Mouse (Mus musculus) lung, postnatal 10 days (tissue): ENCODE data around the gene Tbx3.

ENCODE experiments used
- DNase-seq: peaks from one replicate; pipeline ENCODE4 v3.0.0; 2021

The Tbx3 gene

DNA sequence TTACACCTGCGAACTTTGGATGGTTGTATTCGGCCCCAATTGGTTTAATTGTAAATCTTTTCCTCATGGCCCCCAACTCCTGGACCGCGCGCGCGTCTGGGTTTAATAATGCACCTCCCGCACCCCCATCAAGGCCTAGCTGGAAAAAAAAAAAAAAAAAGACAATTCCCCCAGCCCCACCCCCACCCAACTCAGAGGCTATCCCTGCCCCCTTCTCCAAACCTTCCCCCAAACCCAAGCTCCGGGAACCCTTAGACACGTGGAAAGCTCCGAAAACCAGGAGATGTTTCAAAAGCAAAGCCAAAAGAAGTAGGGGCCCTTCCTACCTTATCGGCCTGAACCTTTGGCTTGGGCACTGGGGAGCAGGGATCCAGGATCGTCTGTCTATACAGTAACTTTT, 8.1 kb upstream of the Tbx3 start:
- DNase-seq = no peak

- no peak for DNase-seq
Observed at GRCm38 (mm10) chr5:119662731-119663130, 7.7 kb upstream of the Tbx3 start.

DNA sequence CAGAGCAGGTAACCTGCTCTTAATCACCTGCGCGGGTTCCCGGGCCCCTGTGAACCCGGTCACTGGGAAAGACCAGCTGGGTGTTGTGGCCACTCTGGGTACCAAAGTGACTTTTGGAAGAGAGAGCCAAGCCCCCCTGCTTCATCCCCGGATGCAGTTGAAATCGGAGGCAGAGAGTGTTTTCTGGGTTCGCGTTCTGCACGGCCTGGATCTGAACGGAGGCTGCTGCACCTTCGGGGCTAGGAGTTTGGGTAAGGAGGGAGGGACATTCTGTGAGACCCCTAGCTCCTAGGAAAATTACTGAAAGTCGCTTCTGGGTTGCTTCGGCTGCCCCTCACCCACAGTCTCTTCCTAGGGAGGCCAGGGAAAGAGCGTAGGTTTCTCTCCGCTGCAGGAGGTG, 7.2 kb upstream of the Tbx3 start:
- DNase-seq = no peak

- DNase-seq = no peak
Observed at GRCm38 (mm10) chr5:119663747-119664146, 6.7 kb upstream of the Tbx3 start.

GRCm38 (mm10) chr5:119665739-119666138, 4.7 kb upstream of the Tbx3 start:
- DNase-seq = no peak

DNA sequence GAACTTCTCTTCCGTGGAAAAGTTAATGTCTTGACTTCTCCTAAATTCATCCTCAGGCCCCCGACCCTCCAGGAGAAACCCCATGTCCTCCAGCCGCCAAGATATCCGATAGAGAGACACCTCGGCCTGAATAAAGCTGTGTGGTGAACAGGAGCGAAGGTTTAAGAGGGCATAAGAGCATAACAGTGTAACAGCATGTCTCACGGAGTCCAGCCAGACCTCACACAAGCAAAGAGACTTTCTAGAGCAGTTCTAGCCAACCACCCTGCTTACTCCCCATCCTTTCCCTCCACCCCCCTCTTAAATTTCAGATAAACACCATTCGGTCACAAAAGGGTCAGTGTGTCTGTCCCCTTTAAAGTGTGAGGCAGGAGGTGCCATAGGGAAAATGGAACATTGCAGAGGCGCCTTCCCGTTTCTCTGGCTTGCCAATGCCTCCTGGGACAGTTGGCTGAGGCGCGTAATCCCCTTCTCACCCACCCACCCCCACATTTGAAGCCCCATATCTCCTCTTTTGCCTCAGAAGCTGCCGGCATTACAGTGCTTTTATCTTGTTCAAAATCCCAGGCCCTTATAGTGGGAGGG, 3.0 kb upstream of the Tbx3 start:
- DNase-seq = peak; percentile 68

DNA sequence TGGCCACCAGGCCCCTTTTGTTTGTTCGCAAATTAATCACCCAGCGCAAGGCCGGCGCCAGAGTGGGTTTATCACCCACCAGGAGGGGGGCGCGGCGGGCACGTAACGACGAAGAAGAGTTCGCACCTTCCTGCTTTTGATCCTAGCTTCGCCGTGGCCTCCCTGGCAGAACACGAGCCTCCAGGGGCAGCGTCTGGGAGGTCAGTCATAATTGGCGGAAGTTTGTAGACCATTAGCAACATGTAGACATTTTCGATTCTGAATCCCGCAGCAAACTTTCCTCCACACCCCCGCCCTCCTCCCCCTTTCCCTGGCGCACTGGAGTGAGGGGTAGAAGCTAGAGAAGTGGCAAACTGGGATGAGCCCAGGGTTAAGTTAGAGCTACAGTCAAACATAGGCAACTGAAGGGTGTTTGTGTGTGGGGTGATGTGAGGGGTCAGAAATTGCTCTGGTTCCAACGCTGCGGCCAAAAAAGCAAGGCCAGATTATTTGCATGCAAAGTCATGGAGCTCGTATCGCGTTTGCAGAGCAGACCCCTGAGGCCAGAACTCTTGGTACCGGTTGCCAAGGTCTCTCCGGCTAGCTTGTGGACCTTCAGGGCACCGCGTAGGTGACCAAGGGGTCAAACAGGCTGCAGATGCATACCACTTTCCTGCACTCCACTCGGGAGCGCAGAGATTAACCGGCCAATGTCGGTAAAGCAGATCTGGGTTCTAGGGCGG, 2.1 kb upstream of the Tbx3 start:
- DNase-seq = peak; percentile 64

DNA sequence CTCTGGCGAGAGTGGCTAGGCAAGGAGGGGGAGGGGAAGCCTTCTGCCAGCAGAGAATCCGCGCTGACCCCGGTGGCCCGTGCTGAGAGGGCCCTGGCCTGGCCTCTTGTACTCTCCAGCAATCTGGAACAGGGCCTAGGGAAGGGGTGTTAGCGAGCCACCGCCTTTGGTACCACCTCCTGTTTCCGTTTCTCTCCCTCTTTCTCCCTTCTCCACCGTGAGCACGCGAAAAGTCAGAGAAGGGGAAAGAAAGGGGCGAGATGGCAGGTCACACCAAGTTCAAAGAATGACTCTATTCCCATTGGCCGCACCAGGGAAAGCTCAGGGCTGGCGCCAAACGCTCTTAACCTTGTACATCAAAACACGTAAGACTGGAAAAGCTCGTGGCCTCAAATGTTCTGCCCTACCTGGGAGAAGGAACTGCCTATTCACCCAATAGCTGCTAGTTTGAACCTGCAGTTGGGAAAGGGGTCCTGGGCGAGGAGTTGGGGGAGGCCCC, 1.5 kb upstream of the Tbx3 start:
- DNase-seq = no peak

DNA sequence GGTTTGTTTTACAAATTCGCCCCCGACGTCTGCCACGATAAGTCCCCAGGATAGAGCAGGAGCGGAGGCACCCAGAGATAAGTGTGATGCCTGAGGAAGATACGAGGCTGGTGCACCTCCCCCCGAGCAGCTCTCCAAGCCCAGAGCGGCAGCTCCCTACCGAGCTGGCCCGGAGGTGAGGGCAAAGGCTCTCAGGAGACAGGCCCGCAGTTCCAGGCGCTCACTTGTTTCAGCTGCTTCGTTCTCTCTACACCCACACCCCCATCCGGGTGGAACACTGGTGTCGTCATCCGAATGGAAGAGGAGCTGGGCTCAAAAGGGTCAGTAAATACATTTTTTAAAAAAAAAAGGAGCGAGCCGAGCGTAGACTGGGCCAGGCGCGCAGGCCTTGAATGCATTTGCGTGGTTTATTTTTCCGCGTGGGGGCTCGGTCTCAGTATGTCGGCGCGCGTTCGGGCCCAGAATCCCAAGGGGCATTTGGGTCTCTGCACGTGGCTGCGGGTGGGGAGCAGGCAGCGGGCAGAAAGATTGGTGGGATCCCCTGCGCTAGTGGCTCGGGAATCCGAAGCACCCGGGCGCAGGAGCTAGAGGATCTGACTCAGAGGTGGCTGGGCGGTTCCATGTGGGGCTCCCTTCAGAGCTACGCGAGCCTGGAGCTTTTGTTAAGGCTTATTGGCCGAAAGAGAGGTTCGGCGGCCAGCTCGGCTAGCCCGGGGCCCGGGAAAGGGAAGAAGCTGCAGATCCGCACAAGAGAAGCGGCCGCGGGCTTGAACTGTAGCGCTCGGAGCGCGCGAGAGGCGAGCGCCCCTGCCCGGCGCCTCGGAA, 516 bp upstream of the Tbx3 start:
- peak; percentile 76 for DNase-seq

DNA sequence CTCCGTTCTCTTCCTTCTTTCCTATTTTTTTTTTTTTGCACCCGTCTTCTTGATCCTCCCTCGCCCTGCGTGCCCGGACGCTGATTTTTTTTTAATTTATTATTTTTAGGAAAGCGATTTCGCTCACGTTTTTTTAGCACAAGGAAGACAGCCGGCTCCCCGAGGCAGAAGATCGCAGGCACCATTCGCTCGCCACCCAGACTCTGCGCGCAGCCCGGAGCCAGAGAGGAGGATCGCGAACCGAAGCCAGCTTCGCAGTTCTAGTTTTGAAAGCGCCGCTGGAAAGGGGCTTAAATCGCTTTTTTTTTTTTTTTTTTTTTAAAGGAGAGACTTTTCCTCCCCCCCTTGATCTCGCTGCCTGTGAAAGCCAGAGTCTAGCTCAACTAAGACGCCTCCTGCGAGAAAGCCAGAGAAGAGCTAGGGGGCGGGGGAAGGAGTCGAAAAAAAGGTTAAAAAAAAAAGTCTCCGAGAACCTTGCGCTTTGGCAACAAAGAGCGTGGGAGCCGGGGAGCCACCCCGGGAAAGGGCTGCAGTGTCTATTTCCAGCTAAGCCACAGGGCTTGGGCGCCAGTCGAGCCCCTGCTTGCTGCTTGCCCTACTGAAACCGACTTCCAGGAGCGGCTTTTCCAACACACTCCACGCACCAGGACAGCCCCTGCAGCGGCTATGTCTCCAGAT, 794 bp downstream of the Tbx3 start:
- peak; percentile 79 for DNase-seq

DNA sequence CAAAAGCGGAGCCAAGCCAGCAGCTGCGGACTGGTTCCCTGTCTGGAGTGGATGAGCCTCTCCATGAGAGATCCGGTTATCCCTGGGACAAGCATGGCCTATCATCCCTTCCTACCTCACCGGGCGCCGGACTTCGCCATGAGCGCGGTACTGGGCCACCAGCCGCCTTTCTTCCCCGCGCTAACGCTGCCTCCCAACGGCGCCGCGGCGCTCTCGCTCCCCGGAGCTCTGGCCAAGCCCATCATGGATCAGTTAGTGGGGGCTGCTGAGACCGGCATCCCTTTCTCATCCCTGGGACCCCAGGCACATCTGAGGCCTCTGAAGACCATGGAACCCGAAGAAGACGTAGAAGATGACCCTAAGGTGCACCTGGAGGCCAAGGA, 1.5 kb downstream of the Tbx3 start:
- peak; percentile 37 for DNase-seq

GRCm38 (mm10) chr5:119672348-119672983, 2.0 kb downstream of the Tbx3 start:
- DNase-seq = peak; percentile 28

DNA sequence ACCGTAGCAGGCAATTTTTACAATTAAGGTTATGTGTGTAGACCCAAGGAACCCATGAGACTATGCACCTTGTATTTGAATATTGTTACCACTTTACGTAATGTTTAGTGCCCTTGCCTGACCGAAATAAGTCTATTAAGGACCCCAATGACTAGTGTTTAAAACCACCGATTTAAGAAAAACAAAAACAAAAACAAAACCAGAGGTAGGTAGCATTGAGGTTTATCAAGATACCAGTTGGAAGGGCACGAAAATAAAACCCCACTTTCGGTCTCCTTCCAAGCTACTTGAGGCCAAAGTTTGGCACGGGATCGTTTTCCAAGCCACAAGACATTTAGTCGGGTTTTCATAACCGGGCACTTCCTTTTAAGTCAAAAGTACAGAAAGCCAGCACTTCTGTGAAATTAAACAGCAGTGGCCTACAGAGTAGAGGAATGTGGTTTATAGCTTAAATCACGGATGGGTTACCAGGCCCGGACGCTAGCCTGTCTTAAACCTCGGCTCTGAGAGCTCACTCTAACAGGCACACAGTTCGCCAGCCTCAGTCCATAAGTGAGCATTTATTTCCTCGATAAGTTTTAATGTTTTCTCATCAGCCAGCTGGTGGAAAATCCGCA, 2.6 kb downstream of the Tbx3 start:
- DNase-seq = no peak

DNA sequence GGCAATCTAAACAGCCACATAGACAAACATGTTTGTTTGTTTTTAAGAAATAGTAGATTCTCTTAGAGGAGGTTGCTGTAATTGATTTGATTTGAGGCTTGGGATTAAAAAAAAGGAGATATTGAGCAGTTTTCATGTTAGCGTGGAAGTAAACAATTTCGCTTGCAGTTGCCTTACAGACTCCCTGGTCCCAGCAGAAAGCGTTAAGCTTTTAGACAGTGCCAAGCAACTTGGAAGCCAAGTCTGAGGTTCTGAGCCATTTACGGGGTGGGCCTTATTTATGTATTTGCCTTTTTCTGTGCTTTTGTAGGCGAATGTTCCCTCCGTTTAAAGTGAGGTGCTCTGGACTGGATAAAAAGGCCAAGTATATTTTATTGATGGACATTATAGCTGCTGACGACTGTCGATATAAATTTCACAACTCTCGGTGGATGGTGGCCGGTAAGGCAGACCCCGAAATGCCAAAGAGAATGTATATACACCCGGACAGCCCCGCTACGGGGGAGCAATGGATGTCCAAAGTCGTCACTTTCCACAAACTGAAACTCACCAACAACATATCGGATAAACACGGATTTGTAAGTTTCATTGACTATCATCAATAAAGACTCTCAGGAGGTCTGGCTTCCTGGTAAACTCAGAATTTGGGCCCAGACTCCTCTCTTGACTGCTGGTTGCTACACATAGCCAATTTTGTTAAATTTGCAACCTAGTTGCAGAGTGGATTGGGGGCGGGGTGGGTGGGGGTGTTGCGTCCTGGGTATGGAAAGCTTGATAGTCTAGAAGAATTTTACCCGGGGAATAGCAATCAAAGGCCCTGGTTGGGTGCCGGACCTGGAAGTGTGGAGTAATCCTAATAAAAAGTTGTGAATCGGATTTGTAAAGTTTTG, 3.5 kb downstream of the Tbx3 start:
- DNase-seq = no peak

- DNase-seq = no peak
Observed at GRCm38 (mm10) chr5:119674606-119675330, 4.3 kb downstream of the Tbx3 start.

DNA sequence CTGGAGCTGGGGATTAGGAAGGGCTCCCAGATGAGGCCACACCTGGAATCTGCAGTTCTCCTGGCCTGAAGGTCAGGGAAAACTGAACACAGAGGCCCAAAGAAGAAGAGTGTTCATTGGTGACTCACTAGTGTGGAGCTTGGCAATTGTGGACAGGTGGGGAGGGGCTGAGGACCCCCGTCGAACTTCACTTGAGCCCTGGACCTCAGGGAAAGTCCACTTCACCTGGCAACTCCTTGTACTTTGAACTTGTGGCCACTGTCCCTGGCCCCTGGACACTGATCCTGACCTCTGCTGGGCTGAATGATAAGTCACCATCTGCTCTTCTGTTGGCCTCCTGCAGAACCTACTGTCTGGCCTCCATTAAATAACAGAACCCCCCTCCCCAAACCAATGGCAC, 5.8 kb downstream of the Tbx3 start:
- DNase-seq = no peak

DNA sequence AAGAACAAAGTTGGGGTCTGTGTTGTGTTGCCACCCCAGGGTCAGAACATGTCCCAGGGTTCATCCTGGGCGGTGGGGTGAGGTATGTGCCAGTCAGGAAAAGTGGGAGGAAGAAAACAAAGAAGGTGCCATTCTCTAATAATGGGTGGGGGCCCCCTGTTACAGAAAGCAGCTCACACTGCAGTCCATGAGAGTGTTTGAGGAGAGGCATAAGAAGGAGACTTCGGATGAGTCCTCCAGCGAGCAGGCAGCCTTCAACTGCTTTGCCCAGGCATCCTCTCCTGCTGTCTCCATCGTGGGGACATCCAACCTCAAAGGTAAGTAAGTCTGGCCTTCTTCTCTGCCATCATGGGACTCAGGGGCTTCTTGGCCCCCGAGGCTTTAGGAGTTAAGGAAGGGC, 8.0 kb downstream of the Tbx3 start:
- DNase-seq = no peak

DNA sequence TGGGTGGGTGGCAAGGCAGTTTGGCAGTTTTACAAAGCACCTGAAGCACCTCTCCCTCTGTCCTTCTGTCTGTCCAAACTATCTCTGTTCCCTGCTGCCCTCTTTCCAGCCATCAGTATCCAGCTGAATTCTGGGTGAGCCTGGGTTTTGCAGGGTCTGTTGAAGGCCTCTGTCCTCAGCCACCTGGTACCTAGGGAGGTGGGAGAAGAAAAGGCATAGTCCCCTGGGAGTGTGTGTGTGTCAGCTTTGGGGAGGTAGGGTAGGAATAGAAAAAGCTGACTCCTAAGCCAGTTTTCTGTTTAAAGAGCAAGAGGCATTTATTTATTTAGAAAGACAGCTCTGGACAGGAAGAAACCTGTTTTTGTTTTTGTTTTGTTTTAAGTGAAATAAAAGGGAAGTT, 8.6 kb downstream of the Tbx3 start:
- no peak for DNase-seq

DNA sequence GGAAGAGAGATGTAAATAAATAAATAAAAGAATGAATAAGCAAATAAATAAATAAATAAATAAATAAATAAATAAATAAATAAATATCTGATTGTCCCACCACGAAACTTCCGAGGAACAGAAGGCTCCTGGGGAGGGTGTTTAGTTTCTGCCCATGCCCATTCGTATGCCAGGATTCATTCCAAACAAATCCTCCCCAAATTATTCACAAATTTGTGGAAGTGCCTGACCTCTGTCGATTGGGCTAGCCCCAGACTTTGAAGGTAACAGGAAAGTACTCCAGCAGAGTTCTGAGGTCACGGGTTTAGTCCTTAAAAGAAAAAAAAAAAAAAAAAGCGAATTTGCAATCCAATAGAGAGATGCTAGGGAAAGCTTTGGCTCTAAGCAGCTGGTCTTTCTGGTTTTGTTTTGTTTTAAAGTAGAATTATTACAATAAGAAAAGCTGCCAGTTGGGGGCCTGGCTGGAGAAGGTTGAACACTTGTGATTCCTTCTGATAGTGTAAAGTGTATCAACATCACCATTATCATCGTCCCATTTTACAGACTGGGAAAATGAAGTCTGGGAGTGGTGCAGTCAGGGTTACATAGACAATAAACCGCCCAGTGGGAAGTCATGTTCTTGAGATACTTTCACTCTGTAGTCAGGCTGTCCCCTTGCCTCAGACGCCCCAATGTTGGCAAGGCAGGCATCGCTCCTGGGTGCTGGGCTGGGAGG, 9.3 kb downstream of the Tbx3 start:
- no peak for DNase-seq
